Mouse (Mus musculus): ENCODE measurements at regions not wholly inside any gene's neighbourhood (a gene's known extent, or its start where the extent isn't known, plus 50 kb on each side); places are given as distances from the start of the nearest gene placed in this dataset.

DNA sequence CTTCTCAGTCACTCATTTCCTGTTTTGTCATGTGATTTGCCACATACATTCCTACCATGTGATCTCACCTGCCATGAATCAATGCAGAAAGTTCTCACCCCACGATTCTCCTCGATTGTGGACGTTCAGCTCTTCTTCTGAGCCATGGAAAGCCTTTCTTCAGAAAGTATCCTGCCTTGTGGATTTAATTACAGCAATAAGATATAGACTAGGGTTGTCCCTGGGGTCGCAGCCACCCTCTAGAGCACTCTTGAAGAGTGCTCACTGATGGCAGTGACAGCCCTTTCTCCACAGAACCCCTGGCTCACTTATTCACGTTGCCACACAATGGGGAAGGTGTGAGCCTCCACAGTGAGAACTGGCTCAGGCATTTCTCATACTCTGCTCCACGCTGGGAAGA, 345.1 kb downstream of the Wdr11 start:
- Histone ChIP-seq H3K9me3 (replicated peaks; ENCODE audit: low read length) (peaks cover 6% of the 10 kb centered on the region), H3K9ac (ENCODE audit: insufficient read depth, low read depth) (no peak overlapping the region), H3K4me2 (ENCODE audit: insufficient read depth, low read depth, poor library complexity, severe bottlenecking) (no peak overlapping the region), H3K27me3 (replicated peaks) (peaks cover 72% of the 10 kb centered on the region), H3K4me3 (replicated peaks in 1 of 3; ENCODE audit: low read depth in 2 of 3, low read length in 2 of 3, poor library complexity in 1 of 3) (no peak overlapping the region), H3K79me2 (replicated peaks; ENCODE audit: control insufficient read depth, extremely low read depth, insufficient read depth, poor library complexity, severe bottlenecking) (no peaks in the 10 kb centered on the region), H3K27ac (ENCODE audit: insufficient read depth, low read depth) (no peak overlapping the region), H3K36me3 (replicated peaks in 1 of 2; ENCODE audit: control insufficient read depth in 1 of 2, insufficient read depth in 1 of 2, low read length in 1 of 2) (no peaks in the 10 kb centered on the region), H3K4me1 (ENCODE audit: control insufficient read depth in 1 of 2, insufficient read depth in 2 of 2) (no peaks in the 10 kb centered on the region)
- dilution Hi-C loops (cut with MboI; ENCODE audit: extremely low pct_ligation_motif_present, extremely low pct_unique_long_range_greater_than_20kb, low sequenced_read_pairs), result no loop called here
- in situ Hi-C loops (cut with MboI; ENCODE audit: low pct_ligation_motif_present, low pct_unique_long_range_greater_than_20kb, low sequenced_read_pairs), result no loop called here
- TF ChIP-seq ELF1 (IDR thresholded peaks at IDR 0.05; ENCODE audit: low read depth, low read length), result no peak
- no peak for TF ChIP-seq MYC (IDR thresholded peaks at IDR 0.05; ENCODE audit: low read depth, low read length)
- TF ChIP-seq ZNF384 (IDR thresholded peaks at IDR 0.05; ENCODE audit: low read depth, low read length), result no peak
- TF ChIP-seq IRF4 (IDR thresholded peaks at IDR 0.05; ENCODE audit: low read depth, low read length), result no peak
- TF ChIP-seq BHLHE40 (IDR thresholded peaks at IDR 0.05; ENCODE audit: low read depth, low read length), result no peak
- TF ChIP-seq RCOR1 (conservative IDR thresholded peaks at IDR 0.05; ENCODE audit: low read depth, low read length), result no peak
- no peak for TF ChIP-seq E2F4 (IDR thresholded peaks at IDR 0.05; ENCODE audit: insufficient replicate concordance, low read depth, low read length)
- no peak for TF ChIP-seq PAX5 (IDR thresholded peaks at IDR 0.05; ENCODE audit: low read length)
- TF ChIP-seq USF1 (IDR thresholded peaks at IDR 0.05; ENCODE audit: low read depth, low read length), result no peak
- TF ChIP-seq RAD21 (IDR thresholded peaks at IDR 0.05; ENCODE audit: low read depth, low read length), result no peak
- no peak for TF ChIP-seq JUN (IDR thresholded peaks at IDR 0.05; ENCODE audit: insufficient read depth, low read depth, low read length)
- no peak for DNase-seq (ENCODE audit: extremely low read depth)

DNA sequence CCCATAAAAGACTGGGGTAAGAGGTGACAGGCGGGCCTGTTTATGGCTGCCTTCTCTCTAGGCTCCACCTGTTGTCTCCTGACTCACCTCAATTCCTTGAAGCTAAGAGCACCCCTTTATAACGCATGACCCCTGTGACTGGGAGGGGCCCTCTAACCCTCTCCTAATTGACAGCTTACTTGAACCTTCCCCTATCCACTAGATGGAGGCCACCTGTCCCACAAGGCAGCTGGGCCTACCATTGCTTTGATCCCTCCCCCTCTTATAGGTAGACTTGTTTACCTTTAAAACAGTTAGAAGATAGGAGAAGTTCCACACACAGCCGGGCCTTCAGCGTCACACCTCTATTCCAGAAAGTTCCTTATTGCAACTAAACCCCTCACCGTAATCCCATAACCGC, 346.1 kb downstream of the Wdr11 start:
- Histone ChIP-seq H3K4me3 (replicated peaks in 1 of 3; ENCODE audit: low read depth in 2 of 3, low read length in 2 of 3, poor library complexity in 1 of 3) (no peak overlapping the region), H3K4me1 (ENCODE audit: control insufficient read depth in 1 of 2, insufficient read depth in 2 of 2) (no peaks in the 10 kb centered on the region), H3K27me3 (replicated peaks) (peaks cover 72% of the 10 kb centered on the region), H3K9me3 (replicated peaks; ENCODE audit: low read length) (peaks cover 6% of the 10 kb centered on the region), H3K4me2 (ENCODE audit: insufficient read depth, low read depth, poor library complexity, severe bottlenecking) (no peak overlapping the region), H3K36me3 (replicated peaks in 1 of 2; ENCODE audit: control insufficient read depth in 1 of 2, insufficient read depth in 1 of 2, low read length in 1 of 2) (no peaks in the 10 kb centered on the region), H3K9ac (ENCODE audit: insufficient read depth, low read depth) (no peak overlapping the region), H3K79me2 (replicated peaks; ENCODE audit: control insufficient read depth, extremely low read depth, insufficient read depth, poor library complexity, severe bottlenecking) (no peaks in the 10 kb centered on the region), H3K27ac (ENCODE audit: insufficient read depth, low read depth) (no peak overlapping the region)
- in situ Hi-C loops (cut with MboI; ENCODE audit: low pct_ligation_motif_present, low pct_unique_long_range_greater_than_20kb, low sequenced_read_pairs) (no loop called here), dilution Hi-C loops (cut with MboI; ENCODE audit: extremely low pct_ligation_motif_present, extremely low pct_unique_long_range_greater_than_20kb, low sequenced_read_pairs) (no loop called here)
- no peak for TF ChIP-seq ZNF384 (IDR thresholded peaks at IDR 0.05; ENCODE audit: low read depth, low read length)
- no peak for TF ChIP-seq ZMIZ1 (IDR thresholded peaks at IDR 0.05; ENCODE audit: low read depth, low read length)
- no peak for TF ChIP-seq IRF4 (IDR thresholded peaks at IDR 0.05; ENCODE audit: low read depth, low read length)
- TF ChIP-seq NRF1 (IDR thresholded peaks at IDR 0.05; ENCODE audit: low read depth, low read length), result no peak
- no peak for TF ChIP-seq PAX5 (IDR thresholded peaks at IDR 0.05; ENCODE audit: low read length)
- no peak for TF ChIP-seq MAX (IDR thresholded peaks at IDR 0.05; ENCODE audit: low read length)
- TF ChIP-seq MEF2A (IDR thresholded peaks at IDR 0.05; ENCODE audit: borderline replicate concordance, low read depth, low read length), result no peak
- no peak for TF ChIP-seq MAZ (IDR thresholded peaks at IDR 0.05; ENCODE audit: low read depth, low read length)
- no peak for TF ChIP-seq RCOR1 (conservative IDR thresholded peaks at IDR 0.05; ENCODE audit: low read depth, low read length)
- TF ChIP-seq ZC3H11A (IDR thresholded peaks at IDR 0.05; ENCODE audit: low read depth, low read length), result no peak
- TF ChIP-seq JUND (conservative IDR thresholded peaks at IDR 0.05; ENCODE audit: low read depth, low read length), result no peak
- TF ChIP-seq POLR2AphosphoS2 (IDR thresholded peaks at IDR 0.05; ENCODE audit: low read depth, low read length), result no peak
- TF ChIP-seq POLR2A (IDR thresholded peaks at IDR 0.05; ENCODE audit: low read depth, low read length), result no peak
- TF ChIP-seq TBP (conservative IDR thresholded peaks at IDR 0.05; ENCODE audit: low read depth, low read length), result no peak
- TF ChIP-seq E2F4 (IDR thresholded peaks at IDR 0.05; ENCODE audit: insufficient replicate concordance, low read depth, low read length), result no peak
- no peak for TF ChIP-seq NELFE (IDR thresholded peaks at IDR 0.05; ENCODE audit: low read depth, low read length)
- no peak for TF ChIP-seq GABPA (IDR thresholded peaks at IDR 0.05; ENCODE audit: insufficient replicate concordance, low read depth, low read length)
- no peak for TF ChIP-seq MYC (IDR thresholded peaks at IDR 0.05; ENCODE audit: low read depth, low read length)
- TF ChIP-seq TCF12 (IDR thresholded peaks at IDR 0.05; ENCODE audit: low read depth, low read length), result no peak
- TF ChIP-seq ETS1 (conservative IDR thresholded peaks at IDR 0.05; ENCODE audit: low read depth, low read length), result no peak
- DNase-seq (ENCODE audit: extremely low read depth), result no peak

Data from CH12.LX (cell line).